Mouse (Mus musculus): ENCODE results near the gene Zfp866.

DNA sequence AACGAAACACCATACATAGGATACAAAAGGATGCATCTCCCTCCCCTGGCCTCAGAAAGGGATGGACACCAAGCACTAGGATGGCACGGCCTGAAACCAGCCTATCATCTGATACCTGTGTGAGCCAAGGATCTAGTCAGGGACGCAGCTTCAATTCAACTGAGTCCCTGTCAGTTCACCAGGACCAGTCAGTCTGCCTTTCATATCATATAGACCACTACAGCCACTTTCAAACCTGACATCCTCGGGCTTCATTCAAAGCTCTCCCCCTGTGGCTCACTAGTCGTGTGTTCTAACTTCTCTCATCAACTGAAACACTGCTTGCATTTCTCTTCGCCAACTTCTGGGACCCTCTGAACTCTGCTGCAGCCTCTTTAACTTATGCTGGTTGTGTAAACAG lies 75.6 kb downstream of the Zfp866 start:
- TF ChIP-seq POLR2A (IDR thresholded peaks at IDR 0.05; ENCODE audit: control insufficient read depth, extremely low read depth, insufficient read depth, low read length, poor library complexity) (no peak), CTCF (IDR thresholded peaks at IDR 0.05; ENCODE audit: borderline replicate concordance, control insufficient read depth, extremely low read depth, insufficient read depth, low read length, poor library complexity) (no peak)

Measured in thymus, adult 2 months (tissue).